Mouse (Mus musculus): ENCODE results near the gene Zfp341.
A peak's percentile ranks its signal among the peaks of the same experiment; 100 is the strongest.

Zfp341 gene

GRCm38 (mm10) chr2:154589051-154589450 is 24.0 kb upstream of the Zfp341 start:
- DNase-seq, result no peak

- no peak for DNase-seq
These were observed 21.9 kb upstream of the Zfp341 start for GRCm38 (mm10) chr2:154591239-154591638.

GRCm38 (mm10) chr2:154593025-154593424 is 20.1 kb upstream of the Zfp341 start:
- peak; percentile 58 to 60 for DNase-seq

GRCm38 (mm10) chr2:154595775-154596174 is 17.3 kb upstream of the Zfp341 start:
- no peak for DNase-seq

GRCm38 (mm10) chr2:154597399-154597798 is 15.7 kb upstream of the Zfp341 start:
- peak; percentile 17 to 25 for DNase-seq

GRCm38 (mm10) chr2:154600586-154600985 is 12.5 kb upstream of the Zfp341 start:
- DNase-seq, result no peak

- no peak for DNase-seq
These were observed 11.8 kb upstream of the Zfp341 start for GRCm38 (mm10) chr2:154601324-154601723.

GRCm38 (mm10) chr2:154603007-154603637 is 10.0 kb upstream of the Zfp341 start:
- no peak for DNase-seq

GRCm38 (mm10) chr2:154603638-154604153 is 9.4 kb upstream of the Zfp341 start, which contains the start of gene Pxmp4:
Gene Pxmp4 (minus strand): TSS chr2:154603708.
- DNase-seq, result peak; percentile 96 to 97

GRCm38 (mm10) chr2:154604156-154604555 is 8.9 kb upstream of the Zfp341 start:
- no peak for DNase-seq

- no peak for DNase-seq
These were observed 6.1 kb upstream of the Zfp341 start for GRCm38 (mm10) chr2:154606965-154607364.

GRCm38 (mm10) chr2:154609050-154609767 is 3.9 kb upstream of the Zfp341 start:
- DNase-seq, result no peak

GRCm38 (mm10) chr2:154614841-154615576 is 1.9 kb downstream of the Zfp341 start:
- DNase-seq, result no peak

GRCm38 (mm10) chr2:154615674-154616073 is 2.6 kb downstream of the Zfp341 start:
- no peak for DNase-seq

- DNase-seq, result no peak
These were observed 4.0 kb downstream of the Zfp341 start for GRCm38 (mm10) chr2:154617061-154617460.

- no peak for DNase-seq
These were observed 8.6 kb downstream of the Zfp341 start for GRCm38 (mm10) chr2:154621684-154622083.

GRCm38 (mm10) chr2:154624137-154624536 is 11.0 kb downstream of the Zfp341 start:
- DNase-seq, result peak; percentile 34 to 39

GRCm38 (mm10) chr2:154630531-154630930 is 17.4 kb downstream of the Zfp341 start:
- DNase-seq, result no peak

- no peak for DNase-seq
These were observed 19.2 kb downstream of the Zfp341 start for GRCm38 (mm10) chr2:154632203-154632780.

- DNase-seq, result no peak
These were observed 20.1 kb downstream of the Zfp341 start for GRCm38 (mm10) chr2:154633039-154633742.

- no peak for DNase-seq
These were observed 21.0 kb downstream of the Zfp341 start for GRCm38 (mm10) chr2:154633876-154634644.

- DNase-seq, result no peak
These were observed 22.7 kb downstream of the Zfp341 start for GRCm38 (mm10) chr2:154635826-154636225.
